Mouse (Mus musculus) MEL (cell line): ENCODE data around the gene Gstm2.

Source experiments
- CTCF ChIP-seq, 3 experiments: IDR thresholded peaks in 2 of 3; conservative IDR thresholded peaks in 1 of 3; 2 replicates each; pipeline ENCODE4 v1.5.1; 2011 to 2012; ENCODE audit warnings: low read length in 3 of 3, low read depth in 2 of 3, mild to moderate bottlenecking in 2 of 3, improper control_type of control experiment in 1 of 3, inconsistent platforms in 1 of 3, mixed read lengths in 1 of 3, moderate library complexity in 1 of 3; ENCODE audit not compliant: control insufficient read depth in 1 of 3, insufficient read depth in 1 of 3, poor library complexity in 1 of 3, severe bottlenecking in 1 of 3
- EP300 ChIP-seq, 2 experiments: IDR thresholded peaks; 2 replicates each; pipeline ENCODE4 v1.6.1; 2011; ENCODE audit warnings: improper control_type of control experiment in 2 of 2, low read length in 2 of 2, low read depth in 1 of 2, mild to moderate bottlenecking in 1 of 2
- MAZ ChIP-seq: IDR thresholded peaks from 2 replicates; pipeline ENCODE4 v1.6.1; 2012; ENCODE audit warnings: low read depth, mild to moderate bottlenecking, inconsistent platforms, low read length, improper control_type of control experiment
- POLR2A ChIP-seq, 2 experiments: IDR thresholded peaks; 2 replicates each; pipeline ENCODE4 v1.6.1; 2011 to 2012; ENCODE audit warnings: low read length in 2 of 2, mild to moderate bottlenecking in 2 of 2, control low read depth in 1 of 2, improper control_type of control experiment in 1 of 2, low read depth in 1 of 2, moderate library complexity in 1 of 2; ENCODE audit not compliant: control insufficient read depth in 1 of 2, insufficient read depth in 1 of 2, poor library complexity in 1 of 2
- POLR2AphosphoS2 ChIP-seq: IDR thresholded peaks from 2 replicates; pipeline ENCODE4 v1.6.1; 2011; ENCODE audit warnings: low read length, improper control_type of control experiment

- TF ChIP-seq CTCF (IDR thresholded peaks at IDR 0.05 in 2 of 3, conservative IDR thresholded peaks at IDR 0.05 in 1 of 3; ENCODE audit: control insufficient read depth in 1 of 3, insufficient read depth in 1 of 3, low read depth in 2 of 3, low read length in 3 of 3, poor library complexity in 1 of 3, severe bottlenecking in 1 of 3), result no peak
- TF ChIP-seq POLR2A (IDR thresholded peaks at IDR 0.05; ENCODE audit: control insufficient read depth in 1 of 2, insufficient read depth in 1 of 2, low read depth in 1 of 2, low read length in 2 of 2, poor library complexity in 1 of 2), result no peak
- no peak for TF ChIP-seq EP300 (IDR thresholded peaks at IDR 0.05; ENCODE audit: low read depth in 1 of 2, low read length in 2 of 2)
- TF ChIP-seq POLR2AphosphoS2, result no peak
- TF ChIP-seq MAZ, result no peak
Measured at GRCm38 (mm10) chr3:107974237-107974636, 12.0 kb downstream of the Gstm2 start.
